Mouse (Mus musculus) Patski (cell line): ENCODE data around the gene Mmp24. TPM values are rescaled to one million over a fixed set of nuclear protein-coding genes. Genes with fewer than 3 reads are reported as not detected.

Source experiments
- ATAC-seq: fragments of 100-300 bp; one replicate; pipeline ENCODE4 v1.8.0; 2021
- CTCF ChIA-PET: fragments of 350-600 bp; sonication (Branson Sonifier 250); formaldehyde crosslinking; loops from one replicate; lab custom pipeline; 2022; ENCODE audit warnings: inconsistent platforms; lab: Charles Lee
- POLR2A ChIA-PET: fragments of 350-600 bp; sonication (Branson Sonifier 250); formaldehyde crosslinking; loops from one replicate; lab custom pipeline; 2022; ENCODE audit warnings: antibody characterized with exemption, inconsistent platforms; lab: Charles Lee
- DNase-seq: peaks from one replicate; pipeline ENCODE4 v3.0.0-alpha.2; 2011; ENCODE audit warnings: low read depth, low spot score
- H3K27me3 ChIP-seq: fragments of 371-371 bp; one replicate; pipeline ENCODE4 v1.5.1; 2021
- CTCF ChIP-seq: fragments of 100-300 bp; IDR thresholded peaks from one replicate; pipeline ENCODE4 v1.5.1; 2021
- in situ Hi-C: fragments of 300-500 bp; cut with MboI; formaldehyde crosslinking; loops from 3 replicates; pipeline ENCODE4 v1.11.1; 2018; ENCODE audit warnings: low pct_unique_long_range_greater_than_20kb, mixed read lengths
- polyA plus RNA-seq: library from polyadenylated mRNA; unstranded; gene quantifications from one replicate; pipeline ENCODE4 v1.2.3, GENCODE M21; 2021

Mmp24 gene
- polyA plus RNA-seq, 1 experiment from 2014 or later: 0.05 TPM

- ChIA-PET POLR2A (no interaction called here), CTCF (no interaction called here)
- in situ Hi-C loops: no loop called here
- no peak for TF ChIP-seq CTCF
- no peak for ATAC-seq
- H3K27me3 ChIP-seq: peaks cover 19% of the 10 kb centered on the region
- DNase-seq: no peak
Measured at GRCm38 (mm10) chr2:155792899-155793298, 17.8 kb downstream of the Mmp24 start.

- ATAC-seq (no peak), DNase-seq (no peak)
- POLR2A ChIA-PET: no interaction called here
- in situ Hi-C loops: no loop called here
- H3K27me3 ChIP-seq: peaks cover 12% of the 10 kb centered on the region
- TF ChIP-seq CTCF: no peak
- CTCF ChIA-PET: no interaction called here
Measured at GRCm38 (mm10) chr2:155794674-155795445, 19.7 kb downstream of the Mmp24 start.

DNA sequence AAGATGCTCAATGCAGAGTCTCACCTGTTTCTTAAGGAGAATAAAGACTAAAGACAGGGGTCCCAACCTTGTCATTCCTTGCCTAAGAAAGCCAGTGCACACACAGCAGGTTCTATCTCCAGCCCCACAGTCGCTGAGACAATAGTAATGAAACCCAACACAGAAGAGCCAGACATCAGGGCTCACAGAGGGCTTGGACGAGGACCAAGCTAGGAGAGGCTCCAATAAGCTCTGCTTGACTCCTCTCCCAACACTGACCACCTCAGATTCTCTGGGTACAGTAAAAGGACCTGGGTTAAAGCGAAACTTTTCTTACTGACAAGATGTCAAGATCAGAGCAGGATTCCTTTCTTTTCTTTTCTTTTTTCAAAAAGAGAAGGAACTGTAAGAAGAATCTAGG, 23.5 kb downstream of the Mmp24 start:
- in situ Hi-C loops: no loop called here

DNA sequence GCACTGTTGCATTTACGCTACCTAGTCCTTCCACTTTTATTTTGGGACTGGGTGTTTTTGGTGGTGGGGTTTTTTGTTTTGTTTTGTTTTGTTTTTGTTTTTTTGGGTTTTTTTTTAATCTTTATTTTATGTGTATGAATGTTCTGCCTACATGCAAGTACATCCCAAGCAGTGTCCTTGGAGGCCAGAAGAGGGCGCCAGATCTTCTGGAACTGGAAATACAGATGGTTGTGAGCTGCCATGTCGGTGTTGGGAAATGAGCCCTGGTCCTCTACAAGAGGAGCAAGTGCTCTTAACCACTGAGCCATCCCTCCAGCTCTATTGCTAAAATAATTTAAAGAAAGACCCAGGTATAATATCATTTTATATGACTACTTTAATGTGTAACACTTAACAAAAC, 27.6 kb downstream of the Mmp24 start:
- TF ChIP-seq CTCF: no peak
- ChIA-PET CTCF (interaction anchor here (1.6 kb wide), 1 partner anchor 43 kb away, joined by 3 read pairs; no protein-coding TSS in a partner anchor), POLR2A (no interaction called here)
- no peaks in the 10 kb centered on the region for H3K27me3 ChIP-seq
- ATAC-seq: no peak
- DNase-seq: no peak
- in situ Hi-C loops: no loop called here

More for the DNA sequence above, 23.5 kb downstream of the Mmp24 start:
- ATAC-seq: no peak
- ChIA-PET POLR2A (no interaction called here), CTCF (interaction anchor here (1.0 kb wide), 1 partner anchor 15 kb away, joined by 3 read pairs; no protein-coding TSS in a partner anchor)
- DNase-seq: no peak
- no peak for TF ChIP-seq CTCF
- no peaks in the 10 kb centered on the region for H3K27me3 ChIP-seq

- TF ChIP-seq CTCF: no peak
- ATAC-seq (no peak), DNase-seq (no peak)
- ChIA-PET CTCF (no interaction called here), POLR2A (interaction anchor here (0.8 kb wide), 2 partner anchors 14 to 149 kb away, joined by 3 to 4 read pairs; no protein-coding TSS in a partner anchor)
- in situ Hi-C loops: no loop called here
- H3K27me3 ChIP-seq: no peaks in the 10 kb centered on the region
Measured at GRCm38 (mm10) chr2:155804053-155804452, 28.9 kb downstream of the Mmp24 start.

- POLR2A ChIA-PET: interaction anchor here (0.6 to 0.8 kb wide), 2 partner anchors 13 to 304 kb away, joined by 3 to 5 read pairs; no protein-coding TSS in a partner anchor
- ATAC-seq (peak; percentile 59), DNase-seq (no peak)
- CTCF ChIA-PET: no interaction called here
- no peaks in the 10 kb centered on the region for H3K27me3 ChIP-seq
- TF ChIP-seq CTCF: no peak
- in situ Hi-C loops: no loop called here
Measured at GRCm38 (mm10) chr2:155805231-155805924, 30.2 kb downstream of the Mmp24 start.

- no peaks in the 10 kb centered on the region for H3K27me3 ChIP-seq
- ATAC-seq (no peak), DNase-seq (no peak)
- ChIA-PET CTCF (no interaction called here), POLR2A (interaction anchor here (1.5 kb wide), 1 partner anchor 12 kb away, joined by 3 read pairs; no protein-coding TSS in a partner anchor)
- no peak for TF ChIP-seq CTCF
- in situ Hi-C loops: no loop called here
Measured at GRCm38 (mm10) chr2:155805925-155806255, 30.7 kb downstream of the Mmp24 start.

- no peak for TF ChIP-seq CTCF
Measured at GRCm38 (mm10) chr2:155806548-155806947, 31.4 kb downstream of the Mmp24 start.

DNA sequence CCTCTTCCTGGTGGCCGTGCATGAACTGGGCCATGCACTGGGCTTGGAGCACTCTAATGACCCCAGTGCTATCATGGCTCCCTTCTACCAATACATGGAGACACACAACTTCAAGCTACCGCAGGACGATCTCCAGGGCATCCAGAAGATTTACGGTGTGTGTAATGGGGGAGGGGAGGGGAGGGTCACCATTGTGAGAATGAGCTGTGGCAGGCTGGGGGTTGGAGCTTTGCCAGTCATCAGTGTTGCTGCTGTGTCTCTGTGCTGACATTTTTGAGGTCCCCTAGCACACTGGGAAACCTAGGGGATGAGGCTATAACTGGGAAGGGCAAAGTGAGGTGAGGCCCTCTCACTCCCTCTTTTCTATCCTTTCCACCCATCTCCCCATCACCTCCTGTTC, 32.3 kb downstream of the Mmp24 start:
- no peak for DNase-seq
- no peak for ATAC-seq
- in situ Hi-C loops: no loop called here
- no peak for TF ChIP-seq CTCF
- CTCF ChIA-PET: no interaction called here
- POLR2A ChIA-PET: interaction anchor here (1.5 kb wide), 1 partner anchor 11 kb away, joined by 3 read pairs; no protein-coding TSS in a partner anchor
- no peaks in the 10 kb centered on the region for H3K27me3 ChIP-seq

More at GRCm38 (mm10) chr2:155806548-155806947, 31.4 kb downstream of the Mmp24 start:
- ChIA-PET CTCF (no interaction called here), POLR2A (interaction anchor here (1.5 kb wide), 1 partner anchor 11 kb away, joined by 3 read pairs; no protein-coding TSS in a partner anchor)
- no peaks in the 10 kb centered on the region for H3K27me3 ChIP-seq
- DNase-seq (no peak), ATAC-seq (peak; percentile 45)
- in situ Hi-C loops: no loop called here

GRCm38 (mm10) chr2:155809620-155810019, 34.5 kb downstream of the Mmp24 start:
- no peak for DNase-seq
- no peaks in the 10 kb centered on the region for H3K27me3 ChIP-seq
- TF ChIP-seq CTCF: no peak
- ChIA-PET POLR2A (interaction anchor here (1.2 kb wide), 1 partner anchor 53 kb away, joined by 3 read pairs; no protein-coding TSS in a partner anchor), CTCF (interaction anchor here (1.0 to 1.5 kb wide), 4 partner anchors 18 to 113 kb away, joined by 3 to 4 read pairs (median 4); partner anchors contain the start of gene Eif6)
- in situ Hi-C loops: loop anchor here (5.0 kb wide), 1 partner anchor 37 kb away; no protein-coding TSS in a partner anchor
- ATAC-seq: no peak
